Mouse (Mus musculus): ENCODE results near the gene Sh3bgrl. TPM values are rescaled to one million over a fixed set of nuclear protein-coding genes. Genes with fewer than 3 reads are reported as not detected.

The Sh3bgrl gene
- polyA plus RNA-seq, 1 experiment from 2014 or later, result 140 TPM

GRCm38 (mm10) chrX:109137295-109137694 lies 42.1 kb downstream of the Sh3bgrl start:
- Histone ChIP-seq H3K9me3 (replicated peaks) (no peaks in the 10 kb centered on the region), H3K4me1 (peaks cover 5% of the 10 kb centered on the region; the same call in 1 of the 2 replicates), H3K4me3 (no peak overlapping the region), H3K27me3 (ENCODE audit: low read depth, poor library complexity, severe bottlenecking) (no peaks in the 10 kb centered on the region), H3K36me3 (no peaks in the 10 kb centered on the region), H3K27ac (no peak overlapping the region)
- DNase-seq (ENCODE audit: low spot score), result no peak
- WGBS, result 83% methylated on average over 2 of the region's 2 CpGs

GRCm38 (mm10) chrX:109141337-109141870 lies 46.2 kb downstream of the Sh3bgrl start:
- DNase-seq (ENCODE audit: low spot score), result no peak
- peaks cover 5% of the 10 kb centered on the region; the same call in 1 of the 2 replicates for H3K4me1 ChIP-seq
- H3K27me3 ChIP-seq (ENCODE audit: low read depth, poor library complexity, severe bottlenecking), result no peaks in the 10 kb centered on the region
- H3K27ac ChIP-seq, result no peak overlapping the region
- 89% methylated on average over 1 of the region's 1 CpGs for WGBS
- no peaks in the 10 kb centered on the region for H3K36me3 ChIP-seq
- H3K9me3 ChIP-seq (replicated peaks), result no peaks in the 10 kb centered on the region
- H3K4me3 ChIP-seq, result no peak overlapping the region

GRCm38 (mm10) chrX:109142281-109142680 lies 47.1 kb downstream of the Sh3bgrl start:
- no peaks in the 10 kb centered on the region for H3K27me3 ChIP-seq (ENCODE audit: low read depth, poor library complexity, severe bottlenecking)
- no peak for DNase-seq (ENCODE audit: low spot score)

GRCm38 (mm10) chrX:109145779-109146178 lies 50.6 kb downstream of the Sh3bgrl start:
- DNase-seq (ENCODE audit: low spot score), result no peak
- H3K4me1 ChIP-seq, result peaks cover 5% of the 10 kb centered on the region; the same call in 1 of the 2 replicates
- WGBS, result 93% methylated on average over 6 of the region's 6 CpGs
- no peaks in the 10 kb centered on the region for H3K27me3 ChIP-seq (ENCODE audit: low read depth, poor library complexity, severe bottlenecking)
- no peak overlapping the region for H3K27ac ChIP-seq
- H3K4me3 ChIP-seq, result no peak overlapping the region
- H3K36me3 ChIP-seq, result no peaks in the 10 kb centered on the region
- H3K9me3 ChIP-seq (replicated peaks), result no peaks in the 10 kb centered on the region

More at GRCm38 (mm10) chrX:109142281-109142680, 47.1 kb downstream of the Sh3bgrl start:
- Histone ChIP-seq H3K4me3 (no peak overlapping the region), H3K4me1 (peaks cover 5% of the 10 kb centered on the region; the same call in 1 of the 2 replicates), H3K9me3 (replicated peaks) (no peaks in the 10 kb centered on the region), H3K36me3 (no peaks in the 10 kb centered on the region), H3K27ac (no peak overlapping the region)
- WGBS, result 74% methylated on average over 4 of the region's 4 CpGs

GRCm38 (mm10) chrX:109147108-109147507 lies 51.9 kb downstream of the Sh3bgrl start:
- 90% methylated on average over 3 of the region's 3 CpGs for WGBS
- H3K4me1 ChIP-seq, result no peaks in the 10 kb centered on the region
- H3K27me3 ChIP-seq (ENCODE audit: low read depth, poor library complexity, severe bottlenecking), result no peaks in the 10 kb centered on the region
- DNase-seq (ENCODE audit: low spot score), result no peak
- no peak overlapping the region for H3K27ac ChIP-seq
- H3K9me3 ChIP-seq (replicated peaks), result no peaks in the 10 kb centered on the region
- H3K36me3 ChIP-seq, result no peaks in the 10 kb centered on the region
- no peak overlapping the region for H3K4me3 ChIP-seq

- Histone ChIP-seq H3K4me1 (no peaks in the 10 kb centered on the region), H3K9me3 (replicated peaks) (no peaks in the 10 kb centered on the region), H3K27ac (no peak overlapping the region), H3K36me3 (peaks cover 5% of the 10 kb centered on the region), H3K4me3 (no peak overlapping the region), H3K27me3 (ENCODE audit: low read depth, poor library complexity, severe bottlenecking) (no peaks in the 10 kb centered on the region)
- DNase-seq (ENCODE audit: low spot score), result no peak
- WGBS, result 95% methylated on average over 2 of the region's 2 CpGs
These were observed 56.1 kb downstream of the Sh3bgrl start for GRCm38 (mm10) chrX:109151228-109151627.

GRCm38 (mm10) chrX:109160326-109160725 lies 65.2 kb downstream of the Sh3bgrl start:
- Histone ChIP-seq H3K4me3 (no peak overlapping the region), H3K36me3 (no peaks in the 10 kb centered on the region), H3K27ac (no peak overlapping the region), H3K9me3 (replicated peaks) (no peaks in the 10 kb centered on the region), H3K4me1 (no peaks in the 10 kb centered on the region), H3K27me3 (ENCODE audit: low read depth, poor library complexity, severe bottlenecking) (no peaks in the 10 kb centered on the region)
- DNase-seq (ENCODE audit: low spot score), result no peak
- WGBS, result 100% methylated on average over 1 of the region's 1 CpGs

- Histone ChIP-seq H3K9me3 (replicated peaks) (no peaks in the 10 kb centered on the region), H3K4me1 (no peaks in the 10 kb centered on the region), H3K27ac (no peak overlapping the region), H3K4me3 (no peak overlapping the region), H3K27me3 (ENCODE audit: low read depth, poor library complexity, severe bottlenecking) (no peaks in the 10 kb centered on the region), H3K36me3 (no peaks in the 10 kb centered on the region)
- no peak for DNase-seq (ENCODE audit: low spot score)
- 92% methylated on average over 4 of the region's 4 CpGs for WGBS
These were observed 65.7 kb downstream of the Sh3bgrl start for GRCm38 (mm10) chrX:109160901-109161300.

- no peak overlapping the region for H3K4me3 ChIP-seq
- no peaks in the 10 kb centered on the region for H3K36me3 ChIP-seq
- no peak overlapping the region for H3K27ac ChIP-seq
- no peaks in the 10 kb centered on the region for H3K4me1 ChIP-seq
- H3K9me3 ChIP-seq (replicated peaks), result no peaks in the 10 kb centered on the region
- WGBS, result 82% methylated on average over 2 of the region's 2 CpGs
- no peaks in the 10 kb centered on the region for H3K27me3 ChIP-seq (ENCODE audit: low read depth, poor library complexity, severe bottlenecking)
- DNase-seq (ENCODE audit: low spot score), result no peak
These were observed 79.9 kb downstream of the Sh3bgrl start for GRCm38 (mm10) chrX:109175038-109175437.

- no peak for DNase-seq (ENCODE audit: low spot score)
- no peaks in the 10 kb centered on the region for H3K4me1 ChIP-seq
- no peaks in the 10 kb centered on the region for H3K27me3 ChIP-seq (ENCODE audit: low read depth, poor library complexity, severe bottlenecking)
- H3K4me3 ChIP-seq, result no peak overlapping the region
- H3K9me3 ChIP-seq (replicated peaks), result no peaks in the 10 kb centered on the region
- H3K27ac ChIP-seq, result no peak overlapping the region
- H3K36me3 ChIP-seq, result no peaks in the 10 kb centered on the region
- WGBS, result 49% methylated on average over 3 of the region's 3 CpGs
These were observed 80.3 kb downstream of the Sh3bgrl start for GRCm38 (mm10) chrX:109175470-109175869.

GRCm38 (mm10) chrX:109184706-109185478 lies 89.7 kb downstream of the Sh3bgrl start:
- no peak overlapping the region for H3K27ac ChIP-seq
- H3K4me1 ChIP-seq, result no peaks in the 10 kb centered on the region
- no peaks in the 10 kb centered on the region for H3K36me3 ChIP-seq
- WGBS, result 88% methylated on average over 4 of the region's 4 CpGs
- H3K9me3 ChIP-seq (replicated peaks), result no peaks in the 10 kb centered on the region
- no peak overlapping the region for H3K4me3 ChIP-seq
- no peaks in the 10 kb centered on the region for H3K27me3 ChIP-seq (ENCODE audit: low read depth, poor library complexity, severe bottlenecking)
- DNase-seq (ENCODE audit: low spot score), result no peak

GRCm38 (mm10) chrX:109189607-109190006 lies 94.4 kb downstream of the Sh3bgrl start:
- 92% methylated on average over 4 of the region's 4 CpGs for WGBS
- no peaks in the 10 kb centered on the region for H3K36me3 ChIP-seq

GRCm38 (mm10) chrX:109190969-109191368 lies 95.8 kb downstream of the Sh3bgrl start:
- no peak overlapping the region for H3K4me3 ChIP-seq
- H3K9me3 ChIP-seq (replicated peaks), result no peaks in the 10 kb centered on the region
- no peak for DNase-seq (ENCODE audit: low spot score)
- no peak overlapping the region for H3K27ac ChIP-seq
- WGBS, result 77% methylated on average over 4 of the region's 4 CpGs
- H3K4me1 ChIP-seq, result no peaks in the 10 kb centered on the region
- no peaks in the 10 kb centered on the region for H3K27me3 ChIP-seq (ENCODE audit: low read depth, poor library complexity, severe bottlenecking)
- no peaks in the 10 kb centered on the region for H3K36me3 ChIP-seq

More at GRCm38 (mm10) chrX:109189607-109190006, 94.4 kb downstream of the Sh3bgrl start:
- Histone ChIP-seq H3K27ac (no peak overlapping the region), H3K4me3 (no peak overlapping the region), H3K4me1 (no peaks in the 10 kb centered on the region), H3K9me3 (replicated peaks) (no peaks in the 10 kb centered on the region), H3K27me3 (ENCODE audit: low read depth, poor library complexity, severe bottlenecking) (no peaks in the 10 kb centered on the region)
- DNase-seq (ENCODE audit: low spot score), result no peak
